Mouse (Mus musculus) brain, embryonic 14.5 days (tissue): ENCODE data around the gene Lin37.

Source experiments
- CTCF ChIP-seq: fragments of 200-500 bp; IDR thresholded peaks from 2 replicates; pipeline ENCODE4 v1.5.1; 2012; ENCODE audit warnings: inconsistent platforms, mild to moderate bottlenecking, moderate library complexity, borderline replicate concordance; ENCODE audit not compliant: insufficient read depth, insufficient read length; ENCODE audit errors: extremely low read depth
- POLR2A ChIP-seq: fragments of 200-500 bp; IDR thresholded peaks from 2 replicates; pipeline ENCODE4 v1.6.1; 2012; ENCODE audit warnings: mild to moderate bottlenecking, inconsistent platforms, borderline replicate concordance; ENCODE audit not compliant: poor library complexity, insufficient read depth, insufficient read length, severe bottlenecking; ENCODE audit errors: extremely low read depth

GRCm38 (mm10) chr7:30551445-30552101 is 8.1 kb downstream of the Lin37 start:
- no peak for TF ChIP-seq POLR2A
- TF ChIP-seq CTCF: peak; percentile 28; the same call in 1 of the 2 replicates
